Mouse (Mus musculus) thymus, adult 2 months (tissue): Measurements from ENCODE around the gene Pkp3.

ENCODE experiments used
- CTCF ChIP-seq: fragments of 200-500 bp; IDR thresholded peaks from 2 replicates; pipeline ENCODE4 v1.5.1; 2012; ENCODE audit warnings: mild to moderate bottlenecking, control low read depth, low read length, moderate library complexity, borderline replicate concordance; ENCODE audit not compliant: control insufficient read depth, poor library complexity, insufficient read depth; ENCODE audit errors: extremely low read depth
- POLR2A ChIP-seq: fragments of 200-500 bp; IDR thresholded peaks from 2 replicates; pipeline ENCODE4 v1.6.1; 2012; ENCODE audit warnings: mild to moderate bottlenecking, low read length, control low read depth, moderate library complexity; ENCODE audit not compliant: control insufficient read depth, poor library complexity, insufficient read depth; ENCODE audit errors: extremely low read depth

- no peak for TF ChIP-seq CTCF
- no peak for TF ChIP-seq POLR2A
These were observed 39.7 kb upstream of the Pkp3 start for GRCm38 (mm10) chr7:141038090-141039032.
